Mouse (Mus musculus) MEL (cell line): ENCODE measurements at regions not wholly inside any gene's neighbourhood (a gene's known extent, or its start where the extent isn't known, plus 50 kb on each side); places are given as distances from the start of the nearest gene placed in this dataset.

ENCODE experiments used
- DNase-seq: peaks from one replicate; pipeline ENCODE4 v3.0.0; 2011; ENCODE audit warnings: low read depth, low spot score
- H3K27ac ChIP-seq: 2 replicates; pipeline ENCODE4 v1.5.1; 2012; ENCODE audit warnings: low read depth, mild to moderate bottlenecking, control low read depth, low read length, moderate library complexity; ENCODE audit not compliant: control insufficient read depth
- H3K27me3 ChIP-seq, 2 experiments: fragments of 150-350 bp in 1 of 2; sonication (generic) in 1 of 2; 2 replicates each; pipeline ENCODE4 v1.6.1; 2012; ENCODE audit warnings: low read length in 2 of 2, mild to moderate bottlenecking in 2 of 2, improper control_type of control experiment in 1 of 2, moderate library complexity in 1 of 2; ENCODE audit not compliant: insufficient read depth in 2 of 2, control insufficient read depth in 1 of 2
- H3K36me3 ChIP-seq, 2 experiments: 2 replicates each; pipeline ENCODE4 v1.6.1; 2012 to 2014; ENCODE audit warnings: low read length in 2 of 2, improper control_type of control experiment in 1 of 2, inconsistent platforms in 1 of 2, mild to moderate bottlenecking in 1 of 2; ENCODE audit not compliant: insufficient read depth in 2 of 2, control insufficient read depth in 1 of 2
- H3K4me1 ChIP-seq, 2 experiments: fragments of 150-350 bp in 1 of 2; sonication (generic) in 1 of 2; 2 replicates each; pipeline ENCODE4 v1.6.1; 2012; ENCODE audit warnings: low read length in 2 of 2, improper control_type of control experiment in 1 of 2, mild to moderate bottlenecking in 1 of 2; ENCODE audit not compliant: insufficient read depth in 2 of 2, control insufficient read depth in 1 of 2
- H3K4me3 ChIP-seq, 2 experiments: fragments of 150-350 bp in 1 of 2; sonication (generic) in 1 of 2; 2 replicates each; pipeline ENCODE4 v1.5.1; 2012; ENCODE audit warnings: low read depth in 2 of 2, low read length in 2 of 2, mild to moderate bottlenecking in 2 of 2, moderate library complexity in 2 of 2, control low read depth in 1 of 2, improper control_type of control experiment in 1 of 2; ENCODE audit not compliant: control insufficient read depth in 1 of 2, insufficient read depth in 1 of 2
- H3K79me2 ChIP-seq: 2 replicates; pipeline ENCODE4 v1.6.1; 2012; ENCODE audit warnings: mild to moderate bottlenecking, low read length, moderate library complexity; ENCODE audit not compliant: control insufficient read depth, poor library complexity, insufficient read depth
- H3K9ac ChIP-seq: 2 replicates; pipeline ENCODE4 v1.6.1; 2012; ENCODE audit warnings: low read depth, mild to moderate bottlenecking, control low read depth, low read length, moderate library complexity; ENCODE audit not compliant: control insufficient read depth, poor library complexity, severe bottlenecking
- H3K9me3 ChIP-seq: fragments of 150-350 bp; sonication (generic); replicated peaks from 2 replicates; pipeline ENCODE4 v1.6.1; 2012; ENCODE audit warnings: mild to moderate bottlenecking, low read length, improper control_type of control experiment, moderate library complexity; ENCODE audit not compliant: insufficient read depth
- BHLHE40 ChIP-seq: IDR thresholded peaks from 2 replicates; pipeline ENCODE4 v1.6.1; 2012; ENCODE audit warnings: low read depth, mild to moderate bottlenecking, inconsistent platforms, low read length, improper control_type of control experiment, borderline replicate concordance
- CTCF ChIP-seq, 3 experiments: IDR thresholded peaks in 2 of 3; conservative IDR thresholded peaks in 1 of 3; 2 replicates each; pipeline ENCODE4 v1.5.1; 2011 to 2012; ENCODE audit warnings: low read length in 3 of 3, low read depth in 2 of 3, mild to moderate bottlenecking in 2 of 3, improper control_type of control experiment in 1 of 3, inconsistent platforms in 1 of 3, mixed read lengths in 1 of 3, moderate library complexity in 1 of 3; ENCODE audit not compliant: control insufficient read depth in 1 of 3, insufficient read depth in 1 of 3, poor library complexity in 1 of 3, severe bottlenecking in 1 of 3
- E2F4 ChIP-seq: IDR thresholded peaks from 2 replicates; pipeline ENCODE4 v1.6.1; 2011; ENCODE audit warnings: low read depth, low read length, improper control_type of control experiment, borderline replicate concordance
- ELF1 ChIP-seq: IDR thresholded peaks from 2 replicates; pipeline ENCODE4 v1.6.1; 2014; ENCODE audit warnings: low read depth, mild to moderate bottlenecking, inconsistent platforms, low read length, improper control_type of control experiment, moderate library complexity
- GATA1 ChIP-seq: IDR thresholded peaks from 2 replicates; pipeline ENCODE4 v1.6.1; 2011; ENCODE audit warnings: low read depth, low read length, improper control_type of control experiment
- HCFC1 ChIP-seq: IDR thresholded peaks from 2 replicates; pipeline ENCODE4 v1.6.1; 2012; ENCODE audit warnings: low read depth, mild to moderate bottlenecking, inconsistent platforms, low read length, improper control_type of control experiment, moderate library complexity
- JUND ChIP-seq: IDR thresholded peaks from 2 replicates; pipeline ENCODE4 v1.6.1; 2011; ENCODE audit warnings: low read depth, mild to moderate bottlenecking, improper control_type of control experiment, low read length
- KAT2A ChIP-seq: conservative IDR thresholded peaks from 2 replicates; pipeline ENCODE4 v1.6.1; 2012; ENCODE audit warnings: low read depth, low read length, improper control_type of control experiment, inconsistent platforms
- MAFK ChIP-seq: IDR thresholded peaks from 2 replicates; pipeline ENCODE4 v1.6.1; 2011; ENCODE audit warnings: low read depth, mild to moderate bottlenecking, low read length, improper control_type of control experiment, borderline replicate concordance
- MAX ChIP-seq: IDR thresholded peaks from 2 replicates; pipeline ENCODE4 v1.6.1; 2011; ENCODE audit warnings: low read length, improper control_type of control experiment
- MAZ ChIP-seq: IDR thresholded peaks from 2 replicates; pipeline ENCODE4 v1.6.1; 2012; ENCODE audit warnings: low read depth, mild to moderate bottlenecking, inconsistent platforms, low read length, improper control_type of control experiment
- MXI1 ChIP-seq: IDR thresholded peaks from 2 replicates; pipeline ENCODE4 v1.6.1; 2011; ENCODE audit warnings: mild to moderate bottlenecking, low read depth, low read length, improper control_type of control experiment
- MYB ChIP-seq: IDR thresholded peaks from 2 replicates; pipeline ENCODE4 v1.6.1; 2011; ENCODE audit warnings: mild to moderate bottlenecking, low read depth, low read length, improper control_type of control experiment
- MYC ChIP-seq: IDR thresholded peaks from 2 replicates; pipeline ENCODE4 v1.6.1; 2011; ENCODE audit warnings: low read depth, mild to moderate bottlenecking, low read length, improper control_type of control experiment, moderate library complexity
- POLR2A ChIP-seq, 2 experiments: IDR thresholded peaks; 2 replicates each; pipeline ENCODE4 v1.6.1; 2011 to 2012; ENCODE audit warnings: low read length in 2 of 2, mild to moderate bottlenecking in 2 of 2, control low read depth in 1 of 2, improper control_type of control experiment in 1 of 2, low read depth in 1 of 2, moderate library complexity in 1 of 2; ENCODE audit not compliant: control insufficient read depth in 1 of 2, insufficient read depth in 1 of 2, poor library complexity in 1 of 2
- POLR2AphosphoS5 ChIP-seq: IDR thresholded peaks from 2 replicates; pipeline ENCODE4 v1.6.1; 2012; ENCODE audit warnings: low read depth, borderline replicate concordance, mild to moderate bottlenecking, inconsistent platforms, low read length, moderate library complexity, mixed read lengths
- RAD21 ChIP-seq: IDR thresholded peaks from 2 replicates; pipeline ENCODE4 v1.6.1; 2011; ENCODE audit warnings: mild to moderate bottlenecking, low read depth, low read length, improper control_type of control experiment
- SIN3A ChIP-seq: IDR thresholded peaks from 2 replicates; pipeline ENCODE4 v1.6.1; 2012; ENCODE audit warnings: low read length, improper control_type of control experiment, inconsistent platforms
- TAL1 ChIP-seq: IDR thresholded peaks from 2 replicates; pipeline ENCODE4 v1.6.1; 2012; ENCODE audit warnings: mild to moderate bottlenecking, inconsistent platforms, low read length, moderate library complexity, mixed read lengths
- TBP ChIP-seq: IDR thresholded peaks from 2 replicates; pipeline ENCODE4 v1.8.0; 2011; ENCODE audit warnings: low read depth, low read length, improper control_type of control experiment
- USF1 ChIP-seq: IDR thresholded peaks from 2 replicates; pipeline ENCODE4 v1.6.1; 2014; ENCODE audit warnings: low read depth, mild to moderate bottlenecking, inconsistent platforms, low read length, improper control_type of control experiment, moderate library complexity
- USF2 ChIP-seq, 2 experiments: IDR thresholded peaks; 2 replicates each; pipeline ENCODE4 v1.6.1; 2011 to 2012; ENCODE audit warnings: improper control_type of control experiment in 2 of 2, low read length in 2 of 2, borderline replicate concordance in 1 of 2, inconsistent platforms in 1 of 2, low read depth in 1 of 2, mild to moderate bottlenecking in 1 of 2; ENCODE audit not compliant: insufficient read depth in 1 of 2
- ZC3H11A ChIP-seq: IDR thresholded peaks from 2 replicates; pipeline ENCODE4 v1.6.1; 2012; ENCODE audit warnings: low read depth, mild to moderate bottlenecking, inconsistent platforms, low read length, improper control_type of control experiment
- ZKSCAN1 ChIP-seq: IDR thresholded peaks from 2 replicates; pipeline ENCODE4 v1.6.1; 2012; ENCODE audit warnings: low read depth, mild to moderate bottlenecking, inconsistent platforms, low read length, improper control_type of control experiment, moderate library complexity
- ZMIZ1 ChIP-seq: IDR thresholded peaks from 2 replicates; pipeline ENCODE4 v1.6.1; 2012; ENCODE audit warnings: low read depth, mild to moderate bottlenecking, inconsistent platforms, low read length, improper control_type of control experiment, moderate library complexity
- ZNF384 ChIP-seq: IDR thresholded peaks from 2 replicates; pipeline ENCODE4 v1.6.1; 2012; ENCODE audit warnings: low read depth, mild to moderate bottlenecking, inconsistent platforms, low read length, improper control_type of control experiment

DNA sequence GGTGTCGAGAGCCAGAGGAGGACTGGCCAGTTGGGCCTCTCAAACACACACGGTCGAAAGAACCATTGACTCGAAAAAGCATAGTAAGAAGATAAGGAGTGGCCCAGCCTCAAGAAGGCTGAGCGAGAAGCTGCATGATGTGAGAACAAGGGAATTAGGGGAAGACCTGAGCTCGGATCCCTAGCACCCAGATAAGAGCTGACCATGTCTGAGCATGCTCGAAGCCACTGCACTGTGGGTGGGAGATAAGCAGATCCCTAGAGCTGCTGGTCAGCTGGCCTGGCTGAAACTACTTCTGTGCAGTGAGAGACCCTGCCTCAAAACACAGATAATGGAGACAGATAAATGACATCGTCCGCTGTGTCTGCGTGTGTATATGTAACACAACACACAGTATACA is 111.8 kb upstream of the Tmem189 start (continued):
- TF ChIP-seq HCFC1, result no peak
- TF ChIP-seq SIN3A, result 0 out of 2 replicates have a peak, but pooled peaks have one; percentile 21
- no peak for TF ChIP-seq MAX
- no peak for TF ChIP-seq POLR2A (IDR thresholded peaks at IDR 0.05; ENCODE audit: control insufficient read depth in 1 of 2, insufficient read depth in 1 of 2, low read depth in 1 of 2, low read length in 2 of 2, poor library complexity in 1 of 2)
- TF ChIP-seq POLR2AphosphoS5, result no peak
- no peak for TF ChIP-seq ZMIZ1
- TF ChIP-seq ZNF384, result no peak
- no peak for TF ChIP-seq ZC3H11A
- TF ChIP-seq MYC, result 0 out of 2 replicates have a peak, but pooled peaks have one; percentile 33
- TF ChIP-seq RAD21, result no peak
- no peak for TF ChIP-seq BHLHE40

GRCm38 (mm10) chr2:167800648-167801245 is 111.1 kb upstream of the Tmem189 start:
- Histone ChIP-seq H3K9ac (peak overlapping the region; percentile 33; the same call in 1 of the 2 replicates), H3K4me1 (peaks cover 10 to 30% of the 10 kb centered on the region in 2 experiments), H3K36me3 (peaks cover 0 to 13% of the 10 kb centered on the region in 2 experiments; a peak in 2 of 4 replicates), H3K4me3 (no peak overlapping the region; a peak in 1 of 4 replicates), H3K27me3 (no peaks in the 10 kb centered on the region), H3K79me2 (no peaks in the 10 kb centered on the region), H3K27ac (peak overlapping the region; percentile 34), H3K9me3 (no peaks in the 10 kb centered on the region)
- peak; percentile 33 for DNase-seq
- TF ChIP-seq USF1, result 0 out of 2 replicates have a peak, but pooled peaks have one; percentile 15
- no peak for TF ChIP-seq POLR2AphosphoS5
- 0 out of 2 replicates have a peak, but pooled peaks have one; percentile 42 for TF ChIP-seq HCFC1
- TF ChIP-seq ZMIZ1, result no peak

GRCm38 (mm10) chr2:167799629-167800387 is 110.2 kb upstream of the Tmem189 start:
- no peak overlapping the region for H3K27ac ChIP-seq
- H3K9me3 ChIP-seq, result no peaks in the 10 kb centered on the region
- H3K4me3 ChIP-seq, result no peak overlapping the region
- H3K79me2 ChIP-seq, result no peaks in the 10 kb centered on the region
- peaks cover 0 to 10% of the 10 kb centered on the region in 2 experiments; a peak in 2 of 4 replicates for H3K36me3 ChIP-seq
- peaks cover 10 to 24% of the 10 kb centered on the region in 2 experiments for H3K4me1 ChIP-seq
- H3K27me3 ChIP-seq, result peaks cover 0 to under 1% of the 10 kb centered on the region in 2 experiments; a peak in 2 of 4 replicates
- H3K9ac ChIP-seq, result peak overlapping the region; percentile 9; the same call in 1 of the 2 replicates
- DNase-seq, result peak; percentile 83
- TF ChIP-seq USF2 (IDR thresholded peaks at IDR 0.05; ENCODE audit: borderline replicate concordance in 1 of 2, insufficient read depth in 1 of 2, low read depth in 1 of 2, low read length in 2 of 2), result peak; percentile 64 to 85
- no peak for TF ChIP-seq TAL1
- TF ChIP-seq TBP, result no peak
- no peak for TF ChIP-seq JUND
- TF ChIP-seq MXI1, result no peak
- TF ChIP-seq SIN3A, result 0 out of 2 replicates have a peak, but pooled peaks have one; percentile 27
- TF ChIP-seq MAX, result peak; percentile 72
- TF ChIP-seq KAT2A, result peak; percentile 69; the same call in 1 of the 2 replicates
- TF ChIP-seq E2F4, result no peak
- TF ChIP-seq BHLHE40, result no peak
- TF ChIP-seq MAZ, result no peak
- no peak for TF ChIP-seq GATA1
- TF ChIP-seq POLR2AphosphoS5, result no peak
- TF ChIP-seq ZKSCAN1, result no peak
- peak; percentile 95 for TF ChIP-seq USF1
- TF ChIP-seq MAFK, result no peak
- no peak for TF ChIP-seq MYB
- TF ChIP-seq ELF1, result no peak
- TF ChIP-seq CTCF (IDR thresholded peaks at IDR 0.05 in 2 of 3, conservative IDR thresholded peaks at IDR 0.05 in 1 of 3; ENCODE audit: control insufficient read depth in 1 of 3, insufficient read depth in 1 of 3, low read depth in 2 of 3, low read length in 3 of 3, poor library complexity in 1 of 3, severe bottlenecking in 1 of 3), result no peak
